Mouse (Mus musculus): ENCODE measurements around the gene Hist1h1a. TPM values are rescaled to one million over a fixed set of nuclear protein-coding genes. Genes with fewer than 3 reads are reported as not detected.
"Not testable (repeated sequence)": the region's sequence is repeated elsewhere in the genome, so short reads cannot be mapped to it uniquely, and the experiment has no call there.

Hist1h1a gene
- polyA plus RNA-seq, 1 experiment: 0.77 TPM

DNA sequence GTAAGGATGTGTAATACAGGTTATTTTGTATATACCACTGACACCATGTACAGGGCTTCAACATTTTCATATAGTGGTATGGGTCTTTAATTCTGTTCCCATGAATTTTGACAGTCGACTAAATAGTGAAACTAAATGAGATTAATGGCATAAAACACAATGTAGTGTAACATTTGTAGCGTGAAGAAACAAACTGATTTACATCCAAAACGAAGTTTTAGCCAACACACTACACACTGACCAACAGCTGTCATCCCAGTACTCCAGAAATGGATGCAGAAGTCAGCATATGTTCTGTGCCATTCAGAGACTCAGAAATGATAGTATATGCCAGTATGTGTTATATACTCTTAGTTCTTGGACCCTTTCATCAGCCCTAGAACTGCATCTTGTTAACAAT, 5.5 kb upstream of the Hist1h1a start:
- no peaks in the 10 kb centered on the region for H3K4me1 ChIP-seq (ENCODE audit: control insufficient read depth, insufficient read depth, low read length)
- TF ChIP-seq POLR2A (IDR thresholded peaks at IDR 0.05; ENCODE audit: extremely low read depth, insufficient read depth, low read length) (no peak), CTCF (IDR thresholded peaks at IDR 0.05; ENCODE audit: extremely low read depth, insufficient read depth, low read length) (no peak)
- no peak overlapping the region for H3K4me3 ChIP-seq (ENCODE audit: insufficient read depth, low read length)
- H3K27ac ChIP-seq (ENCODE audit: insufficient read depth, low read length): no peak overlapping the region

GRCm38 (mm10) chr13:23759251-23759771, 4.2 kb upstream of the Hist1h1a start:
- Histone ChIP-seq H3K27ac (ENCODE audit: insufficient read depth, low read length) (no peak overlapping the region), H3K4me3 (ENCODE audit: insufficient read depth, low read length) (no peak overlapping the region), H3K4me1 (ENCODE audit: control insufficient read depth, insufficient read depth, low read length) (no peaks in the 10 kb centered on the region)
- no peak for TF ChIP-seq CTCF (IDR thresholded peaks at IDR 0.05; ENCODE audit: extremely low read depth, insufficient read depth, low read length)
- no peak for TF ChIP-seq POLR2A (IDR thresholded peaks at IDR 0.05; ENCODE audit: extremely low read depth, insufficient read depth, low read length)

DNA sequence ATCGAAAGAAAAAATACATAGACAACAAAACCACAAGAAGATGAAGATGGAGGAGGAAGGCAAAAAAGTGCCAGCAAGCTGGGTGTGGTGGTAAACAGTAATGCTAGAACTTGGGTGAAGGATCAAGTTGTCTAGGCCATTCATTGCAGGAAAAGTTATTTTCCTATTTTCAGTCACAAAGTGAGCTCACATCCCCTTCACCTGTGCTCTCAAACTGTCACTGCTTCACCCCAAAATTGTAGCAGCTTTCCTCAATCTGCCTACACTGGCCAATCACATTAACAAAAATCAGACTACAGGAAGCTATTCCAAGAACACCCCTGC, 3.6 kb upstream of the Hist1h1a start:
- Histone ChIP-seq H3K4me1 (ENCODE audit: control insufficient read depth, insufficient read depth, low read length) (no peaks in the 10 kb centered on the region), H3K27ac (ENCODE audit: insufficient read depth, low read length) (no peak overlapping the region), H3K4me3 (ENCODE audit: insufficient read depth, low read length) (no peak overlapping the region)
- TF ChIP-seq POLR2A (IDR thresholded peaks at IDR 0.05; ENCODE audit: extremely low read depth, insufficient read depth, low read length) (no peak), CTCF (IDR thresholded peaks at IDR 0.05; ENCODE audit: extremely low read depth, insufficient read depth, low read length) (no peak)

DNA sequence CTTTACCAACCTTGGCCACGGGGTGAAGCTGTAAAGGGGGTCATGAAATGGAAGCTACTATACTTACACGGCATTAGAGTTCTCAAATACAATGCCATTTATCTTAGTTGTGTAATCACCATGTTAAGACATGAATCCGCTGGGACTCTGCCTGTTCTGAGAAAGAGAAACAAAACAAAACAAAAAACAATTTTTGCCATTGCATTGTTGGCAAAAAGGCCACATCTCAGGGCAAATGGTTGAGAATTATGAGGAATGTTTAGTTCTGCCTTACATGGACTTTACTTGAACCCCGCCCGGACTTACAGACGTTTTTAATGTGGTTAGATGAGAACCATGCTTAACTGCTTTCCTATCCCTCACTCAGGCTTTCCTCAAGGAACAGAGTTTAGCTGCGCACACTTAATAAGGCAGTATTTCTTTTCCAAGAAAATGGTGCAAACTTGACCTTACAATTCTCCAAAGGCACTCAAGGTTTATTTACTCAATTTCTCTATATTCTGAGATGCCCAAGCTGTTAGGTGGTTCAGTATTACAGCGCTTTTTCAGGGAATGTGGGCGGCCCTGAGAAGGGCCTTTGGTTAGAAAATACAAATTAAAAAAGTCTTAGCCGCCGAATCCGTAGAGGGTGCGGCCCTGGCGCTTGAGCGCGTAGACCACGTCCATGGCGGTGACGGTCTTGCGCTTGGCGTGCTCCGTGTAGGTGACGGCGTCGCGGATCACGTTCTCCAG, 3.1 kb upstream of the Hist1h1a start:
- no peak for TF ChIP-seq CTCF (IDR thresholded peaks at IDR 0.05; ENCODE audit: extremely low read depth, insufficient read depth, low read length)
- peak overlapping the region; percentile 57; the same call in 1 of the 2 replicates for H3K27ac ChIP-seq (ENCODE audit: insufficient read depth, low read length)
- H3K4me3 ChIP-seq (ENCODE audit: insufficient read depth, low read length): peak overlapping the region; percentile 36
- H3K4me1 ChIP-seq (ENCODE audit: control insufficient read depth, insufficient read depth, low read length): no peaks in the 10 kb centered on the region

GRCm38 (mm10) chr13:23760972-23761864, 2.2 kb upstream of the Hist1h1a start, which contains the start of gene Hist1h4a:
TSS of gene Hist1h4a (minus strand) at chr13:23761230.
- H3K4me3 ChIP-seq (ENCODE audit: insufficient read depth, low read length): peak within 1 kb of the TSS; percentile 36
- TF ChIP-seq CTCF (IDR thresholded peaks at IDR 0.05; ENCODE audit: extremely low read depth, insufficient read depth, low read length) (no peak), POLR2A (IDR thresholded peaks at IDR 0.05; ENCODE audit: extremely low read depth, insufficient read depth, low read length) (peak; percentile 94)
- peak within 1 kb of the TSS; percentile 57; the same call in 1 of the 2 replicates for H3K27ac ChIP-seq (ENCODE audit: insufficient read depth, low read length)
- no peaks in the 10 kb centered on the region for H3K4me1 ChIP-seq (ENCODE audit: control insufficient read depth, insufficient read depth, low read length)

DNA sequence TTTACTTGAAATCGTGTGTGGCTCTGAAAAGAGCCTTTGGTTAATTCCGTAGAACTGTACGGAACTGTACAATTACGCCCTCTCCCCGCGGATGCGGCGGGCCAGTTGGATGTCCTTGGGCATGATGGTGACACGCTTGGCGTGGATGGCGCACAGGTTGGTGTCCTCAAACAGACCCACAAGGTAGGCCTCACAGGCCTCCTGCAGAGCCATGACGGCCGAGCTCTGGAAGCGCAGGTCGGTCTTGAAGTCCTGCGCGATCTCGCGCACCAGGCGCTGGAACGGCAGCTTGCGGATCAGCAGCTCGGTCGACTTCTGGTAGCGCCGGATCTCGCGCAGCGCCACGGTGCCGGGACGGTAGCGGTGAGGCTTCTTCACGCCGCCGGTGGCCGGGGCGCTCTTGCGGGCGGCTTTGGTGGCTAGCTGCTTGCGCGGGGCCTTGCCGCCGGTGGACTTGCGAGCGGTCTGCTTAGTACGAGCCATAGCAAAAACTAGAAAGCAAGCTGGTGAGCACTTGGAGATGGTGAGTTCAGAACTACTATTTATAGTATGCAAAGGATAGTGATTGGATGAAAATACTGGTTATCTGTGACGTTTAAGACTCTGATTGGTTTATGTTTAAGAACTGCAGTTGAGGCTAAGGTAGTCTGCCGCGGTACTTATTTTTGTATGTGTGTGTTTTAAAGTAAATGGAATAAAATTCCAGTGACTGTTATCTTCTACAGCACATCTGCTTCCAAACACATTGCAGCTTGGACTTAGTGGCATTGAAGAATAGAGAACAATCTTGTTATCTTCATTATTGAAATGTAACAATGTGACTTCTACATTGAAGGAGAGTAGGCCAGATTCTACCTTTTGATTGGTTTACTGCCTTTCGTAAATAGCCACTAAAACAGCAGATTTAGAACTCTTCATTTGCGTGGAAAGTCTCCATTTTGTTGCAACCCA, 1.3 kb upstream of the Hist1h1a start, which contains the start of gene Hist1h3a:
TSS of gene Hist1h3a (minus strand) at position 516 of the 951 bp plus-strand sequence.
- Histone ChIP-seq H3K4me3 (ENCODE audit: insufficient read depth, low read length) (peak within 1 kb of the TSS; percentile 36), H3K27ac (ENCODE audit: insufficient read depth, low read length) (peak within 1 kb of the TSS; percentile 57; the same call in 1 of the 2 replicates)
- peak; percentile 75 for TF ChIP-seq POLR2A (IDR thresholded peaks at IDR 0.05; ENCODE audit: extremely low read depth, insufficient read depth, low read length)
- H3K4me1 ChIP-seq (ENCODE audit: control insufficient read depth, insufficient read depth, low read length): not testable (repeated sequence)

DNA sequence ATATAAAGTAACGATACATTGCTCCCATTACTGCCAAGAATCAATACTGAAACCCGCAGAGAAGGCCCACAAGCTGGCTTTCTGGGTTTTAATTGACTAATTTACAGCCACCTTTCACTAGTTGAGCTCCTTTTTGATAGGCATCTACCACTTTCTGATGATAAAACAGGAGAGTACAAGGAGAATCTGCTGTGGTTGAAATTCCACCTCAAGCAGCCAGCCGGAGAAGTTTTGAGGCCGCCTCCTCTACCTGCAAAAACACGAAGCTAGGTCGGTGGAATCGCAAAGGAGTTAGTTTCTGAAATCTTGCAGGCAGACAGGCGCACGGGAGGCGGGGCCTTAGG, 252 bp upstream of the Hist1h1a start:
- TF ChIP-seq CTCF (IDR thresholded peaks at IDR 0.05; ENCODE audit: extremely low read depth, insufficient read depth, low read length) (no peak), POLR2A (IDR thresholded peaks at IDR 0.05; ENCODE audit: extremely low read depth, insufficient read depth, low read length) (no peak)
- H3K4me1 ChIP-seq (ENCODE audit: control insufficient read depth, insufficient read depth, low read length): no peaks in the 10 kb centered on the region
- H3K4me3 ChIP-seq (ENCODE audit: insufficient read depth, low read length): peak overlapping the region; percentile 33; the same call in 1 of the 2 replicates
- peak overlapping the region; percentile 17; the same call in 1 of the 2 replicates for H3K27ac ChIP-seq (ENCODE audit: insufficient read depth, low read length)

- TF ChIP-seq CTCF (IDR thresholded peaks at IDR 0.05; ENCODE audit: extremely low read depth, insufficient read depth, low read length) (no peak), POLR2A (IDR thresholded peaks at IDR 0.05; ENCODE audit: extremely low read depth, insufficient read depth, low read length) (no peak)
- no peaks in the 10 kb centered on the region for H3K4me1 ChIP-seq (ENCODE audit: control insufficient read depth, insufficient read depth, low read length)
- no peak overlapping the region for H3K27ac ChIP-seq (ENCODE audit: insufficient read depth, low read length)
- H3K4me3 ChIP-seq (ENCODE audit: insufficient read depth, low read length): peak overlapping the region; percentile 33; the same call in 1 of the 2 replicates
These were observed 1.1 kb downstream of the Hist1h1a start for GRCm38 (mm10) chr13:23764324-23765171.
